Mouse (Mus musculus): ENCODE measurements around the gene Entr1.

Entr1 gene

DNA sequence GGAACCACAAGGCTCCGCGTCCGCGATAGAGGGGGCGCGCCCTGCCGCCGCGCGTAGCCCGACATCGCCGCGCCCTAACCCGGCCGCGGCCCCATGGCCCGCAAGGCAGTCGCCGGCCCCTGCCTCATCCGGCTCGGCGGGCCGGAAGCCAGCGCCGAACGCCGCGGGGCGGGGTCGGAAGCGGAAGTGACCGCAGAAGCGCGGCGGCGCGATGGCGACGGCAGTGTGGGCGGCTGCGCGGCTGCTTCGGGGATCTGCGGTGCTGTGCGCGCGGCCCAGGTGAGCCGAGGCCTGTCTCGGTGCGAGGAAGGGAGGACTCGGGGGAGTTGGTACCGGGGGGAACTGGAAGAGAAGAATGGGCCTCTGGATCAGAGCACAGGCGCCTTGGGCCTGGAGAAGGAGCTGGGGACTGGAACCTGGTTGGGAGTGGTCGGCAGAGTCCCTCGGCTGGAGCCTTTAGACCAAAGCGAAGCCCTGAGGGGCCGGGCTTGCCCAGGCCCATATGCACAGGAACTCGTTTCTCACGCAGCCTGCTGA is at the start of gene Entr1, which contains the start of gene Pmpca:
Gene Entr1, minus strand, starts transcription at position 163 of the 537 bp plus-strand sequence.
Gene Pmpca, plus strand, starts transcription at position 186 of the 537 bp plus-strand sequence.
- DNase-seq = peak; percentile 87

DNA sequence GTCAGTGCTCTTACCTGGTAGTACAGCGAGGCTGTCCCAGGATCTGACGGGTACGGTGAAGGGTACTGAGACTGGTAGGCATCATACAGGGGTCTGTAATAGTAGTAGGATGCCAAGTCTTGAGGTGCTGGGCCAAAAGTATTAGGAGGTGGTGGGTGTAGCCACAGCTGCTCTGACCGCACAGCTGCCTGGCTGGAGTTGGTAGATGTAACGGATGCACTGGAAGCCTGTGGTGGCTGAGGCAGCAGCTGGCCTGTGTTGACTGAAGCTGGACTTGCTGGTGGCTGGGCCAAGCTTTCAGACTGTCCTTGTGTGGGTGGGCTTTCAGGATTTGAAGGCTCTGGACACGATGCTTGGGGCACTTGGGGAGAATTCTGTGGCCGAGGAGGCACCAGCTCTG is 49.3 kb upstream of the Entr1 start:
- no peak for DNase-seq

- DNase-seq = no peak
Measured at GRCm38 (mm10) chr2:26437221-26437620, 48.1 kb upstream of the Entr1 start.

GRCm38 (mm10) chr2:26434791-26435572 is 45.9 kb upstream of the Entr1 start:
- DNase-seq = no peak

GRCm38 (mm10) chr2:26429851-26430250 is 40.7 kb upstream of the Entr1 start:
- no peak for DNase-seq

DNA sequence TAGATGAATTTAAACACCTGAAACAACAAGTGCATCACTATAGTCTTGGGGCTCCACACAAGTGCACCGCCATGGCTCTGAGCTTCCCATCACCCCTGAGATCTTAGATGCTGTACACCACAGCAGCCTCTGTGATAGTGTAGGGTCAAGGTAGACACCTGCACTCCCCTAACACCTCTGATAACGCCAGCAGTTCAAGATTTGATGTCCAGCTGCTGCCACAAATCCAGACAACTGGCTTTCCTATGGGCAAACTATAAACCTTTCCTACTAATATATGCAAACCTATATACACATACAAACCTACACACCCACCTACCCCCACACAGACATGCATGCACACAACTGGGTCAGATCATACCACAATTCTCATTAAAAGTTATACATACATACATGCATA is 35.4 kb upstream of the Entr1 start:
- DNase-seq = no peak

GRCm38 (mm10) chr2:26423086-26423485 is 34.0 kb upstream of the Entr1 start:
- DNase-seq = no peak

GRCm38 (mm10) chr2:26421969-26422368 is 32.9 kb upstream of the Entr1 start:
- DNase-seq = no peak

DNA sequence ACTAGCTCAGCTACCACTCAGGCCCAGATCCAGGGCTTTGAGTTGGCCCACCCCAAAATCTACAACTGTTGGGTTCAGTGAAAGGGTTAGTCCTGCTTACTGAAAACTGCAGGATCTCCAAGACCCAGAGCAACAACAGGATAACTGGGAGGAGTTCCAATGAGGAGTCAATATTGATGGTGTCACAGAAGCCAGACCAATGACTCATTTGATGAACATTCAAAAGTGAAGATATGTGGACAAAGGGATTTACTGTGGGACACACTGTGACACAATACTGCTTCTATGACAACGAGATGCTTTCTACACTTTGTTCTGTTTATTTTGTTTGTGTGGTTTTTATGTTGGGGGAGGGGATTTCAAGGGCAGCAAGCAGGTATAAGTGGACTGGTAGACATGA is 29.0 kb upstream of the Entr1 start:
- DNase-seq = no peak

DNA sequence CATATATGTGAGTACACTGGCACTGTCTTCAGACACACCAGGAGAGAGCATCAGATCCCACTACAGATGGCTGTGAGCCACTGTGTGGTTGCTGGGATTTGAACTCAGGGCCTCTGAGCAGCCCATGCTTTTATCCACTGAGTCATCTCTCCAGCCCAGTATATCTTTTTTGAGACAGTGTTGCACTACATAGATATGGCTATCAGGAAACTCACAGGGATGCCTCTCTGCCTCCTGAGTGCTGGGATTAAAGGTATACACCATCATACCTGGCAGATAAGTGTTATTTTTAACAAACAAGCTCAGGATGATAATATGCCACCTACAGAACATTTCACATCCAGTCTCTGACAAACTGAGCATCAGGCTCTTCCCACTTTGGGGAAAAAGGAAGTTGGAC is 27.9 kb upstream of the Entr1 start:
- DNase-seq = no peak

DNA sequence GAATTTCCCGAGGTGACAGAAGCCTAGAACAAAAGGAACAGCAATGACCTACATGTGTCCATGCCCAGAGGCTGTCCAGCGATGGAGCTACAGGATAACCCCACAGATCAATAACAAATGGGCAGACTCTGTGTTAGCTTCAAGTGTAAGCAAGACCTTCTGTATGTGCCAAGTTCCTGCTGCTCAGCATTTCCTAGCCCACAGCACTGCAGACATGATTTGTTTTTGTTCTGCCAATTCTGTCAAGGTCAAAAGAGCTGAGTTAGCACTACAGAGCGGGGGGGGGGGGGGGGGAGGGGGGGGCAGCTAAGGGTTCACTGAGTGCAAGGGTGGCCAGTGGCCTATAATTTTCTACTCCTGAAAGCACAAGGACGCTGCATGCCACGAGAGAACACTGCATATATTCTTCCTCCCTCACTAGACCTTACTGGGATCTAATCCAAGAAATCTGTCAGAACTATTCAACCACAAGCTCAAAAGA is 21.9 kb upstream of the Entr1 start:
- no peak for DNase-seq

DNA sequence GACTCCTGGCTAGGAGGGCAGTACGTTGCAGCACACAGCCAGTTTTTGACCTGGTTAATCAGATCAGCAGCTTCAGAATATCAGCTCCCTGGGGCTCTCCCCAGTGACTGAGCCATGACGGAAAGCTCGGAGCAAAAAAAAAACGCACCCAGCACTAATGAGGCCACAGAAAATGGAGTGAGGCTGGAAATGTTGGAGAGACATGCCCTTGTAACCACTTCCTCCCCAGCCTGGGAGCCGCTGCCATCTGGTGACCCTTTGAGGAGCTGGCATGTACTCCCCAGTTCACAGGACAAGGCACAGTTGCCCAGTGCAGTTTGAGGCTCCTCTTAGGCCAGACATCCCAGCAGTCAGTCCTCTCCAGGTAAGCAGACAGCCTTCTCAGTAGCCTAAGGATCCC is 21.0 kb upstream of the Entr1 start:
- DNase-seq = no peak

DNA sequence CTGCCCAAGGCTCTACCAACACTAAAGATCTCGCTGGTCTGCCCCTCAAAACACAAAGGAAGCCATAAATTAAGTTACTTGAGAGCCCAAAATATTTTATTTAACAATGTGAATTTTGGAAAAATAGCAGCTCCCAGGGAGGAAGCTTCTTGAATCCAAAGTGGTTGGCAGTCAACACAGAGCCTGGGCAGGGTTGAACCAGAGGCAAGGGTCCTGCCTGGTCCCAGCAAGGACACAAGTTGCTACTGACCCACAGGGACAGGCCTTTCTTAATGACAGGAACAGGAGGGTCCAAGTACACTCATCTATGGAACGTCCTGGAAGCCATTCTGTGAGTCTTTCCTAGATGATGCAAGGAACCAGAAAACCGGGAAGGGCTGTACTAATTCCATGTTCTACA is 20.2 kb upstream of the Entr1 start:
- DNase-seq = no peak

- DNase-seq = peak; percentile 99
Measured at GRCm38 (mm10) chr2:26408515-26409356, 19.6 kb upstream of the Entr1 start, which contains the start of gene Inpp5e. TSS of gene Inpp5e (minus strand) at chr2:26409203.

GRCm38 (mm10) chr2:26403306-26403705 is 14.2 kb upstream of the Entr1 start:
- DNase-seq = no peak

DNA sequence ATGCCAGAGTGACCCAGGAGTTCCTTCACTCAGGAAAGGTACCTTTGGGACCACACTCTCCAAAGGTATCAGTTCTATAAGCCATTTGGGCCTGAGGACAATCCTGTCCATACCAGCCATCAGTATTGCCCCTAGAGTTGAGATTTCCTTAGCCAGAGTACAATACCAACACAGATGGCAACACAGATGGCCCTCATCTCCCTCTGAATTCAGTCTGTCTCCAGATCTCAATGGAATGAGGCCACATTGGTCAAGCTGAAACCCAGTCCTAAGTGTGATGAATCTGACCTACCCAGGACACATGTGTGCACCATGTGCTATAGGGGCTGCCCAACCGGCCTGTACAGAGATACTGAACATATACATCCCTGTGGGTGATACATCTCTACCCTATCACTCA is 13.1 kb upstream of the Entr1 start:
- no peak for DNase-seq

DNA sequence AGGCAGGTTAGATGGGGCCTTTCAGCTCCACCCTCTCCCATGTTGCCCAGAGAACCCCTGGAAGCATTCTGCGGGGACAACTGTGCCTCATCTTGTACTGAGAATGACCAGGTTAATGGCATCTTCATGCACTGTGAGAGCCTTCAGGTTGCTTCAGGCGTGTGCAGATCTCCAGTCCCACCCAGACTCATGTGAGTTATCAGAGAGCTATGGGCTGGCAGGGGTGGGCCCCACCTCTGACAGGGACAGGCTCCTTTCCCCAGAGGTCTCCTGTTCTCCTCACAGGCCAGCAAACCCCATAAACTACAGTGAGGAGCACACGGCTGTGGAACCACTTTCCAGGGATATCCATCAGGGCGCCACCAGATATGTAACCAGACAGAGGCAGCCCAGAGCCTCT is 11.9 kb upstream of the Entr1 start:
- no peak for DNase-seq

DNA sequence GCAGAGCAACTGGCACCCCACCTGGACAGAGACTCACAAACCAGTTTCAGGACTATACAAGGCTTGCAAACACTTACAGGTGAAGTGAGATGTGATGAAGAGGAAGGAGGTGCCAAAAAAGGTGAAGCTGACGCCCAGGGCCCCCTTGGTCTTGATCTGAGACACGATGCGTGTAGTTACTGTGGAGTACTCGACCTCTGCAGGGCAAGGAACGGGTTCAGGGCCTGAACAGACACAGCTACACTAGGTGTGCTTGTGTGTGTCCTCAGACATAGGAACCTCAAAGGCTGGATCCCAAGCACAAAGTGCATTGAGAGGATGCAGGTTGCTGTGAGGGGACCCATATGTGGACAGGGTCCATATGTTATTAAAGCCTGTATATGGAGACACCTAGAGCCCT is 11.2 kb upstream of the Entr1 start:
- DNase-seq = no peak

DNA sequence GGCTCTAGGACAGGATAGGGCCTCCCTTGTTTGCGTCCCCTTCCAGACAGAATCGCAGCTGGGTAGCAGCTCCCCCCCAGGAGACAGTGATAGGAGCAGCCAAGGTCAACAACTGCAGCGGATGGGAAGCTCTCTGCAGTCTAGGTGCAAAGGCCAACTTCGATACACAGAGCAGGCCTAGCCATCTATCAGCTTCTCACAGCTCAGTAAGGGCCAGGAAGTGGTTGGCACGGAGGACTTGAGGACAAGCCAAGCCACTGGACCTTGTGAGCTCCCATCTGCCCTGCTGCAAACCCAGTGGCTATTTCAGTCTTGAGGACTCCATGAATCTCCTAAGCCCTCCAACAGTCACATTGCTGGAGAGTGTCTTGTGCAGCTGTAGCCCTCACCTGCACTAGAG is 10.5 kb upstream of the Entr1 start:
- no peak for DNase-seq

- no peak for DNase-seq
Measured at GRCm38 (mm10) chr2:26398978-26399377, 9.9 kb upstream of the Entr1 start.

- DNase-seq = no peak
Measured at GRCm38 (mm10) chr2:26391617-26392016, 2.5 kb upstream of the Entr1 start.

GRCm38 (mm10) chr2:26390954-26391353 is 1.8 kb upstream of the Entr1 start:
- DNase-seq = no peak

GRCm38 (mm10) chr2:26388682-26389153 is 398 bp downstream of the Entr1 start:
- DNase-seq = no peak

Data from lung, postnatal 14 days (tissue).